Mouse (Mus musculus): ENCODE data around the gene Gm49395. TPM values are rescaled to one million over a fixed set of nuclear protein-coding genes. Genes with fewer than 3 reads are reported as not detected.

Gene Gm49395
- polyA plus RNA-seq, 1 experiment: 0.92 TPM

DNA sequence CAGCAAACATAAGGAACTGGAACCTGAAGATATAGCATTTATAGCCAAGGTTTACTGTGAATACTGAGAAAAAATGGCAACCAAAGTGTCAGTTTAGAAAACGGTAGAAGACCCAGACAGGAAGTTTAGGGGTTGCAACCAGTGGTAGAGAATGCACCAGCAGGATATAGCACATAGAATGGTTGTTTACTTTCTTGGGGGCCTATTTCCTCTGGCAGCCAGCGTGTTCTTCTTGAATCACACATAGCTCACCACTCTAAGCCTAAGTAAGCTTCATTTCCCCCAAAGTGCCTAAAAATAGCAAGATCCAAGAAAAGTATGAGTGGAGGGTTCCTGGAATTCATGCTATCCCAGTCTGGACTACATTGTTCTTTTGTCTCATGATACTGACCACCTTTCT is 59.1 kb downstream of the Gm49395 start:
- DNase-seq (ENCODE audit: low read depth): no peak
- TF ChIP-seq CTCF (IDR thresholded peaks at IDR 0.05; ENCODE audit: borderline replicate concordance, extremely low read depth, insufficient read depth, insufficient read length) (no peak), POLR2A (IDR thresholded peaks at IDR 0.05; ENCODE audit: borderline replicate concordance, extremely low read depth, insufficient read depth, insufficient read length, poor library complexity, severe bottlenecking) (no peak)

DNA sequence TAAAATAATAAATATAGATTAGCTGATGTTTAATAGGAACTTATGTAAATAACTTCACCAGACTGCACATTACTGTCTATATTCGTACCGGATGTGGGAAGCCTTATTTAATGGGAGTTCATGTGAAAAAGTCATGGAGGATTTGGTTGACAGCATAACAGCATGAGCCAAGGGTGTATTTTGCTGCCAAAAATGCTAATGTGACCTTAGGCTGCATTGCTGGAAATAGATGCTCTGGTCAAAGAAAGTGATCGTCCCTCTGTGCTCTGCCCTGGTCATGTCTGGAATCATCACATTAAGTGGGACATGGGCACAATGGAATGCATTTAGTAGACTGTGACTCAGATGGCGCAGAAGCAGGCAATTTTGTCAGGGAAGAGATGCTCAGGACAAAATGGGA is 64.4 kb downstream of the Gm49395 start:
- TF ChIP-seq CTCF (IDR thresholded peaks at IDR 0.05; ENCODE audit: borderline replicate concordance, extremely low read depth, insufficient read depth, insufficient read length) (no peak), POLR2A (IDR thresholded peaks at IDR 0.05; ENCODE audit: borderline replicate concordance, extremely low read depth, insufficient read depth, insufficient read length, poor library complexity, severe bottlenecking) (no peak)
- DNase-seq (ENCODE audit: low read depth): peak; percentile 46

DNA sequence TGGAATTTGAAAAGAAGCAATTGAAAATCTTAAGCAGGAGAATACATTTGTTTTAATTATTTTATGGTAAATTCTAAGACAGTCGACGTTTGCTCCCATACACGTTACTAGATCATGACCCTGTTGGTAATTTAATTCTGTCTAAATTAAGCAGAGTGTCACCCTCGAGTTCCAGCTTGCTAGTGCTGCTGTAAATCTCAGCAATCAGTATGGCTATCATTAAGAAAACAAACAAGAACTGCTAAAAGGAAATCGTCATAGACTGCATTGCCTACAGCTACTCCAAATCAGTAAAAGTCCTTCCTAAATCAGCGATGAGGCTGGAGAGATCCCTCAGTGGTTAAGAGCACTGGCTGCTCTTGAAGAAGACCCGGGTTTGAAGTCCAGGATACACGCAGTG is 66.3 kb downstream of the Gm49395 start:
- DNase-seq (ENCODE audit: low read depth): no peak

GRCm38 (mm10) chr13:115033135-115033534 is 68.6 kb downstream of the Gm49395 start:
- DNase-seq (ENCODE audit: low read depth): no peak
- TF ChIP-seq POLR2A (IDR thresholded peaks at IDR 0.05; ENCODE audit: borderline replicate concordance, extremely low read depth, insufficient read depth, insufficient read length, poor library complexity, severe bottlenecking): no peak
- TF ChIP-seq CTCF (IDR thresholded peaks at IDR 0.05; ENCODE audit: borderline replicate concordance, extremely low read depth, insufficient read depth, insufficient read length): no peak

More for the DNA sequence above, 66.3 kb downstream of the Gm49395 start:
- no peak for TF ChIP-seq POLR2A (IDR thresholded peaks at IDR 0.05; ENCODE audit: borderline replicate concordance, extremely low read depth, insufficient read depth, insufficient read length, poor library complexity, severe bottlenecking)
- TF ChIP-seq CTCF (IDR thresholded peaks at IDR 0.05; ENCODE audit: borderline replicate concordance, extremely low read depth, insufficient read depth, insufficient read length): no peak

DNA sequence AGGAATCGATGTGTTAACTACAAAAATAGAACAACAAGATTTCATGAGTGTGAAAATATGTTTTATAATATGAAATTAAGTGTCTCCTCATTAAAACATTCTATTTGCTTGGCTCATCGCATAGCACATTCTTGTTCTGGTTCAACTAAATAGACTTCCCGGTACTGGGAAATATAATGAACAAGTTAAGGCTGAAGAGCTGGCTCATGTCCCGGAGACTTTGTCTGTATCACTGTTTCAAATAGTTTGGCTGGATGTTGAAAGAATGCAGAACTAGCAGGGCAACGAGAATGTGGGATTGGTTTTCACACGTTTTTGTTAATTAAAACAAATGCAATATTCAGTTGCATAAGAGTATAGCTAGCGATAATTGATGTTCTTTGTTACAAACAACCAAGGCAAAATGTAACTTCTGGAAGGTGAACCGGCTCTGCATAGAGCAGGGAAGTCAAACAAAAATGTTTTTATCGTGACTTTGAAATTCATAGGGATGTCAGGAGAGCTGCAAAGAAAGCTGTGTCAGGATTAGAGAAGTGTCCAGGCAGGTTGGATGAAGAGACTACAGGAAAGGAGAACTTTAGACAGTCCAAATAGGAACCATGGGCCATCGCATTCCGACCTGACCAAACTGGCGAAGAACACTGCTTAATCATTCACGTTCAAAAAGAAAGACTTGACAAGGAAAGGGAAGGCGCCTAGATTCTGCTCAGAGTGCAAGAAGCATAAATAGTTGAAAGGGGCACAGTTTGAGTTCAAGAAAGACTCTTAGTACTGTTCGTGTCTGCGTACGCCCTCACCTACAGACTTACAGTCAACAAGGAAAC is 70.3 kb downstream of the Gm49395 start:
- peak; percentile 65 for DNase-seq (ENCODE audit: low read depth)
- TF ChIP-seq POLR2A (IDR thresholded peaks at IDR 0.05; ENCODE audit: borderline replicate concordance, extremely low read depth, insufficient read depth, insufficient read length, poor library complexity, severe bottlenecking): no peak
- TF ChIP-seq CTCF (IDR thresholded peaks at IDR 0.05; ENCODE audit: borderline replicate concordance, extremely low read depth, insufficient read depth, insufficient read length): no peak

- TF ChIP-seq CTCF (IDR thresholded peaks at IDR 0.05; ENCODE audit: borderline replicate concordance, extremely low read depth, insufficient read depth, insufficient read length) (no peak), POLR2A (IDR thresholded peaks at IDR 0.05; ENCODE audit: borderline replicate concordance, extremely low read depth, insufficient read depth, insufficient read length, poor library complexity, severe bottlenecking) (no peak)
- DNase-seq (ENCODE audit: low read depth): no peak
Observed at GRCm38 (mm10) chr13:115025394-115025793, 76.3 kb downstream of the Gm49395 start.

GRCm38 (mm10) chr13:115022117-115022787 is 79.5 kb downstream of the Gm49395 start:
- TF ChIP-seq POLR2A (IDR thresholded peaks at IDR 0.05; ENCODE audit: borderline replicate concordance, extremely low read depth, insufficient read depth, insufficient read length, poor library complexity, severe bottlenecking) (no peak), CTCF (IDR thresholded peaks at IDR 0.05; ENCODE audit: borderline replicate concordance, extremely low read depth, insufficient read depth, insufficient read length) (no peak)
- no peak for DNase-seq (ENCODE audit: low read depth)

DNA sequence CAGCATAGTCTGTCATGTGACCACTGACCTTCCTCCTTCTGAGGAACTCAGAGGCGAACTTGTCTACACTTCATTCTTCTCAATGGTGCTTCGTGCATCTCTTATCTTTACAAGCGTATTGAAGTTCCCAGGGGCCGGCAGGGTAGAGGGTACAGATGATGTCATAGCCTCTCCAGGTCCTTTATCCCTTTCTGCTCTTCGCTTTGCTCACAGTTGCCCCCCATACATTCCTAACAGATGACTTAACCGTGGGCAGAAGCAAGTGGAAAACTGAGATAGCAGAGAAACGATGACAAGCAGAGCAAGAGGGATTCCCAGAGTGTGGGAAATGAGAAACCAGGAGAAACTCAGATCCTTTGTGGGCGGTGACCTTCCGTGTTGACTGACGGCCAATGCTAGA is 80.3 kb downstream of the Gm49395 start:
- TF ChIP-seq POLR2A (IDR thresholded peaks at IDR 0.05; ENCODE audit: borderline replicate concordance, extremely low read depth, insufficient read depth, insufficient read length, poor library complexity, severe bottlenecking) (no peak), CTCF (IDR thresholded peaks at IDR 0.05; ENCODE audit: borderline replicate concordance, extremely low read depth, insufficient read depth, insufficient read length) (no peak)
- no peak for DNase-seq (ENCODE audit: low read depth)

DNA sequence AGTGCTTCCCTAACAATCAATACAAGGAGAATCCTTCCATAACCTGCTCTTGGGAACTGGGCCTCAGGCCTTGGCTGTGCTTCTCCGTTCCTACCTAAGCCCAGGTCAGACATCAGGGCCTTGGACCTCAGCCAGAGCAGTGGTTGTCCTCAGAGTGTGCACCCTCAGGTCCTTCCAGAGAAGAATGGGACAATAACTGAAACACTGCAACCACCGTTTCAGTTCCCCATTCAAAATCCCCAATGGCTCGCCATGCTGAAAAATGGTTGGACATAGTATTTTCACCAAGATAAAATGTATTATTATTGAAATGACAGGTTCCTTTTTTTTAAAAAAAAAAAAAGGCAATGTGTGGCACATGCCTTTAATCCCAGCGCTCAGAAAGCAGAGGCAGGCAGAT is 81.0 kb downstream of the Gm49395 start:
- TF ChIP-seq CTCF (IDR thresholded peaks at IDR 0.05; ENCODE audit: borderline replicate concordance, extremely low read depth, insufficient read depth, insufficient read length) (no peak), POLR2A (IDR thresholded peaks at IDR 0.05; ENCODE audit: borderline replicate concordance, extremely low read depth, insufficient read depth, insufficient read length, poor library complexity, severe bottlenecking) (no peak)
- DNase-seq (ENCODE audit: low read depth): no peak

- no peak for DNase-seq (ENCODE audit: low read depth)
- no peak for TF ChIP-seq POLR2A (IDR thresholded peaks at IDR 0.05; ENCODE audit: borderline replicate concordance, extremely low read depth, insufficient read depth, insufficient read length, poor library complexity, severe bottlenecking)
- no peak for TF ChIP-seq CTCF (IDR thresholded peaks at IDR 0.05; ENCODE audit: borderline replicate concordance, extremely low read depth, insufficient read depth, insufficient read length)
Observed at GRCm38 (mm10) chr13:115017545-115017944, 84.2 kb downstream of the Gm49395 start.

- no peak for DNase-seq (ENCODE audit: low read depth)
Observed at GRCm38 (mm10) chr13:115011547-115011946, 90.2 kb downstream of the Gm49395 start.

More at GRCm38 (mm10) chr13:115011547-115011946, 90.2 kb downstream of the Gm49395 start:
- TF ChIP-seq CTCF (IDR thresholded peaks at IDR 0.05; ENCODE audit: borderline replicate concordance, extremely low read depth, insufficient read depth, insufficient read length) (no peak), POLR2A (IDR thresholded peaks at IDR 0.05; ENCODE audit: borderline replicate concordance, extremely low read depth, insufficient read depth, insufficient read length, poor library complexity, severe bottlenecking) (no peak)
